In the genomic region with DNA sequence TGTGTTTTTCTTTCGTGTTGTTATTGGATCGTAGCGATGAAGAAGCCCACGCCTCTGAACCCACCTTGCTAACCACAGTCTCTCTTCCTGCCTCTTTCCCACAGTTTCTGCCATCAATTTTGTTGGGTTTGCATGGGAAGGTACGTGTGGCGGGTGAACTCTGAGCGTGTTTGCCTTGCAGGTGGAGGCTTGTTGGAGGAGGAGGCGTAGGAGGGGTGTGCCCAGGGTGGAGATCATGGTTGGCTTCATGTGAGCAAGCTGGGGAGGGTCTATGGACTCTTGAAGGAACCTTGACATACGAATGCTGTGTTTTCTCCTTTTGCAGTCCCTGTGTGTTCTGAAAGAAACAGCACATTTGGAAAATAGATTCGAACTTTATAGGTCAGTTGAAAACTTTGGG, we compare ENCODE assay signal across 12 mouse cellular contexts.
"Had no signal": no experiment of that assay in that cellular context is flagged by ENCODE, and none has a peak within 500 bp of the region (broad histone marks: within the 10 kb centered on the region; RNA-seq: fewer than 3 reads in every experiment).

No protein-coding gene starts in this region.

- H3K27ac ChIP-seq: limb, embryonic 13.5 days; midbrain, embryonic 12.5 days; neural tube, embryonic 13.5 days had no signal

- DNase-seq: kidney, adult 8-10 months; kidney, postnatal 25 days; layer of hippocampus, adult 9-11 months; left cerebral cortex, postnatal 4 days; right cerebral cortex, postnatal 4 days; spleen, adult 18-20 months; thymus, adult 18-20 months; thymus, postnatal 14 days had no signal

- H3K27me3 ChIP-seq: neural tube, embryonic 13.5 days had no signal

- ATAC-seq: midbrain, embryonic 16.5 days had no signal

- H3K4me2 ChIP-seq: limb, embryonic 13.5 days; midbrain, embryonic 12.5 days; neural tube, embryonic 13.5 days had no signal

- H3K9me3 ChIP-seq: limb, embryonic 13.5 days; midbrain, embryonic 12.5 days; neural tube, embryonic 13.5 days had no signal

- H3K36me3 ChIP-seq: limb, embryonic 13.5 days; midbrain, embryonic 12.5 days; neural tube, embryonic 13.5 days had no signal

- H3K4me3 ChIP-seq: limb, embryonic 13.5 days; midbrain, embryonic 12.5 days; neural tube, embryonic 13.5 days had no signal

- H3K9ac ChIP-seq: limb, embryonic 13.5 days; midbrain, embryonic 12.5 days; neural tube, embryonic 13.5 days had no signal
